In the genomic region with DNA sequence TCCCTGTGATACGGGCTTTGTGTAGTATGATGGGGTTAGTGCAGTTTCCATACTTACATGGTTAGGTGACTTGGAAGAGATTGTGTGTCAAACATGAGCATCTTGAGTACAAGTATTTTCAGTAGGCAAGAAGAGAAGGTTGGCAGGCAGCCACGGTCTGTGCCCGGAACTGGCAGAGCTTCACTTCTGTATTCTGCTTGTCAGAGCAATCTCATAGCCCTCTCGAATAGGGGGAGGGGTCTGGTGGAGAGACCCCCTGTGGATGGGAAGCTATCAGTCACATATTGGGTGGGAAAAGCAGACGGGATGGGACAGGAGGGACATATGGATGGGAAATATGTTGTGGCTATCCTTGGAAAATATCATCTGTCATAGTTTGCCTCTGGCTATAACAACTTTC, we compare ENCODE assay signal across 15 mouse cellular contexts. TPM values are rescaled to one million over a fixed set of nuclear protein-coding genes. Genes with fewer than 3 reads are reported as not detected.
DNase-seq lines count a peak whose midpoint lies in the region; ATAC-seq and TF ChIP-seq lines count a peak whose summit lies in the region.
"Had no signal": no experiment of that assay in that cellular context is flagged by ENCODE, and none has a peak within 500 bp of the region (broad histone marks: within the 10 kb centered on the region; RNA-seq: fewer than 3 reads in every experiment).

No protein-coding gene starts in this region.

- no peak overlapping the region for H3K27ac ChIP-seq in gastrocnemius, adult 2 months
- H3K27ac ChIP-seq in left cerebral cortex, adult 2 months, result no peak overlapping the region
- H3K27ac ChIP-seq: limb, embryonic 15.5 days; midbrain, embryonic 13.5 days; neural tube, embryonic 12.5 days had no signal

- H3K4me3 ChIP-seq in gastrocnemius, adult 2 months, result no peak overlapping the region
- no peak overlapping the region for H3K4me3 ChIP-seq in left cerebral cortex, adult 2 months
- H3K4me3 ChIP-seq: limb, embryonic 15.5 days; midbrain, embryonic 13.5 days; neural tube, embryonic 12.5 days had no signal

- TF ChIP-seq CTCF in gastrocnemius, adult 2 months (IDR thresholded peaks at IDR 0.05), result no peak
- TF ChIP-seq CTCF in left cerebral cortex, adult 2 months (IDR thresholded peaks at IDR 0.05), result no peak

- DNase-seq in gastrocnemius, adult 2 months, result peak; percentile 28
- no peak for DNase-seq in gastrocnemius, adult 18-20 months (ENCODE audit: low spot score)
- peak; percentile 55 to 64 for DNase-seq in left cerebral cortex, postnatal 14 days (ENCODE audit: low spot score in 2 of 2)
- DNase-seq in left cerebral cortex, adult 2 months (ENCODE audit: extremely low spot score in 1 of 2, low spot score in 2 of 2), result no peak
- DNase-seq in right cerebral cortex, postnatal 14 days, result peak; percentile 62
- DNase-seq in retina, embryonic 14.5 days (ENCODE audit: low spot score), result no peak
- DNase-seq: adrenal gland, postnatal 36 days; gastrocnemius, postnatal 25 days; lung, postnatal 10 days; retina, postnatal 1 day had no signal

- peak; percentile 48 for ATAC-seq in frontal cortex, adult (ENCODE audit: low TSS enrichment)
- ATAC-seq: intestine, embryonic 16.5 days; midbrain, embryonic 13.5 days had no signal

- intact Hi-C loops in gastrocnemius, adult 2 months (cut with DNase I), result loop anchor here (5.0 kb wide), 1 partner anchor 863 kb away; no protein-coding TSS in a partner anchor
- intact Hi-C loops in left cerebral cortex, postnatal 14 days (cut with DNase I), result no loop called here
- intact Hi-C loops in left cerebral cortex, adult 2 months (cut with DNase I), result no loop called here

RNA-seq across cellular contexts. Expression of a gene that starts 33.5 kb away (rescaled TPM):
- not detected for total RNA-seq in gastrocnemius, adult 2 months (2021)
- total RNA-seq in gastrocnemius, adult 18-20 months (2021), result not detected
- 1 to 10 TPM in 1 of 2 experiments, under 1 TPM in 1; 0.57 to 1.2 TPM for total RNA-seq in left cerebral cortex, postnatal 14 days (2021)
- under 1 TPM; 0.48 to 0.89 TPM for total RNA-seq in left cerebral cortex, adult 2 months (2021)

Comparison
In these comparisons a context has a peak if more than half of its experiments do, and no peak if none do; other contexts are left out.
1. DNase-seq: peak in gastrocnemius, adult 2 months (single experiment), left cerebral cortex, postnatal 14 days (2 of 2) and right cerebral cortex, postnatal 14 days (single experiment); none in gastrocnemius, adult 18-20 months (single experiment), left cerebral cortex, adult 2 months (0 of 2) and retina, embryonic 14.5 days (single experiment).